Mouse (Mus musculus) forebrain, embryonic 14.5 days (tissue): ENCODE data around the gene Tmem219. TPM values are rescaled to one million over a fixed set of nuclear protein-coding genes. Genes with fewer than 3 reads are reported as not detected.

Experiments
- ATAC-seq: fragments of 200-750 bp; cut with Nextera tagmentation; 2 replicates; pipeline ENCODE4 v1.8.0; 2017; ENCODE audit warnings: mild to moderate bottlenecking, moderate library complexity
- DNase-seq: peaks from one replicate; pipeline ENCODE4 v3.0.0-alpha.2; 2015; ENCODE audit warnings: low spot score
- H3K27ac ChIP-seq: fragments of 300-500 bp; sonication (generic); 2 replicates; pipeline ENCODE4 v1.5.1; 2014; ENCODE audit warnings: low read depth, mild to moderate bottlenecking, control low read depth, low read length, moderate library complexity
- H3K27me3 ChIP-seq: fragments of 300-500 bp; sonication (generic); replicated peaks from 2 replicates; pipeline ENCODE4 v1.6.1; 2014; ENCODE audit warnings: low read length, control low read depth, mixed read lengths; ENCODE audit not compliant: control insufficient read depth, insufficient read depth
- H3K36me3 ChIP-seq: fragments of 300-500 bp; sonication (generic); 2 replicates; pipeline ENCODE4 v1.6.1; 2014; ENCODE audit warnings: low read length, control low read depth; ENCODE audit not compliant: control insufficient read depth, insufficient read depth
- H3K4me1 ChIP-seq: fragments of 300-500 bp; sonication (generic); 2 replicates; pipeline ENCODE4 v1.6.1; 2014; ENCODE audit warnings: antibody characterized with exemption, low read length, control low read depth; ENCODE audit not compliant: control insufficient read depth, insufficient read depth
- H3K4me2 ChIP-seq: fragments of 300-500 bp; sonication (generic); 2 replicates; pipeline ENCODE4 v1.6.1; 2014; ENCODE audit warnings: mild to moderate bottlenecking, control low read depth, low read length
- H3K4me3 ChIP-seq: fragments of 300-500 bp; sonication (generic); 2 replicates; pipeline ENCODE4 v1.5.1; 2014; ENCODE audit warnings: low read depth, low read length, control low read depth
- H3K9ac ChIP-seq: fragments of 300-500 bp; sonication (generic); 2 replicates; pipeline ENCODE4 v1.6.1; 2014; ENCODE audit warnings: mild to moderate bottlenecking, low read length, control low read depth, moderate library complexity
- H3K9me3 ChIP-seq: fragments of 300-500 bp; sonication (generic); replicated peaks from 2 replicates; pipeline ENCODE4 v1.6.1; 2016; ENCODE audit warnings: low read length, control low read depth, mixed read lengths; ENCODE audit not compliant: control insufficient read depth
- WGBS: fragments of 180-500 bp; shearing (Covaris S2); extraction: QIAGEN DNeasy Blood & Tissue Kit; methylation state at CpG from one replicate; pipeline ENCODE4 v1.1.7; 2014; 5-methylcytosine and 5-hydroxymethylcytosine counted together
- polyA plus RNA-seq: library from polyadenylated mRNA; unstranded; fragments of >200 nt; fragmentation: Nextera tagmentation; extraction: Ambion mirVana; gene quantifications from 2 replicates; pipeline ENCODE4 v1.2.1, GENCODE M21; 2014

The Tmem219 gene
- polyA plus RNA-seq, 1 experiment from 2014 or later = 44.9 TPM

- no peak overlapping the region for H3K27ac ChIP-seq
- peaks cover 12% of the 10 kb centered on the region for H3K36me3 ChIP-seq
- H3K9me3 ChIP-seq = no peaks in the 10 kb centered on the region
- peak overlapping the region; percentile 55 for H3K4me3 ChIP-seq
- 0 out of 2 replicates have a peak, but pooled peaks cover 8% of the 10 kb centered on the region for H3K27me3 ChIP-seq
- peaks cover 12% of the 10 kb centered on the region for H3K4me1 ChIP-seq
- WGBS = under 1% methylated on average over 73 of the region's 74 CpGs
- ATAC-seq = peak; percentile 62
- peak; percentile 68 for DNase-seq
- peak overlapping the region; percentile 74 for H3K9ac ChIP-seq
- H3K4me2 ChIP-seq = peak overlapping the region; percentile 99
Observed at GRCm38 (mm10) chr7:126847421-126848398, 75.0 kb downstream of the Tmem219 start.

GRCm38 (mm10) chr7:126847116-126847420 lies 75.6 kb downstream of the Tmem219 start, which contains the start of gene Doc2a:
TSS of gene Doc2a (plus strand) at chr7:126847416.
- Histone ChIP-seq H3K9ac (peak within 1 kb of the TSS; percentile 74), H3K4me2 (peak within 1 kb of the TSS; percentile 99), H3K4me1 (peaks cover 12% of the 10 kb centered on the region), H3K27me3 (0 out of 2 replicates have a peak, but pooled peaks cover 8% of the 10 kb centered on the region), H3K9me3 (no peaks in the 10 kb centered on the region), H3K4me3 (peak within 1 kb of the TSS; percentile 55), H3K36me3 (peaks cover 6% of the 10 kb centered on the region), H3K27ac (no peak within 1 kb of the TSS)
- DNase-seq (no peak), ATAC-seq (no peak)
- 25% methylated on average over 4 of the region's 4 CpGs for WGBS

- H3K9ac ChIP-seq = no peak overlapping the region
- H3K4me3 ChIP-seq = no peak overlapping the region
- 15% methylated on average over 2 of the region's 2 CpGs for WGBS
- H3K4me1 ChIP-seq = peaks cover 12% of the 10 kb centered on the region
- no peaks in the 10 kb centered on the region for H3K36me3 ChIP-seq
- H3K27me3 ChIP-seq = 0 out of 2 replicates have a peak, but pooled peaks cover 8% of the 10 kb centered on the region
- no peak overlapping the region for H3K27ac ChIP-seq
- H3K9me3 ChIP-seq = no peaks in the 10 kb centered on the region
- no peak for ATAC-seq
- no peak overlapping the region for H3K4me2 ChIP-seq
- DNase-seq = peak; percentile 52
Observed at GRCm38 (mm10) chr7:126845516-126845915, 77.2 kb downstream of the Tmem219 start.

GRCm38 (mm10) chr7:126843276-126843675 lies 79.4 kb downstream of the Tmem219 start:
- H3K4me3 ChIP-seq = no peak overlapping the region
- H3K27ac ChIP-seq = no peak overlapping the region
- no peak overlapping the region for H3K4me2 ChIP-seq
- ATAC-seq (no peak), DNase-seq (no peak)
- 76% methylated on average over 9 of the region's 9 CpGs for WGBS
- no peaks in the 10 kb centered on the region for H3K27me3 ChIP-seq
- no peaks in the 10 kb centered on the region for H3K36me3 ChIP-seq
- no peak overlapping the region for H3K9ac ChIP-seq
- H3K9me3 ChIP-seq = no peaks in the 10 kb centered on the region
- peaks cover 5% of the 10 kb centered on the region for H3K4me1 ChIP-seq

Other genes starting within 250 kb of the Tmem219 start
- gene Sult1a1, start 246.5 kb downstream of the Tmem219 start, polyA plus RNA-seq = 3.3 and 5.7 TPM in 2 replicates
- 147 and 164 TPM in 2 replicates for gene Bola2, start 227.5 kb downstream of the Tmem219 start, polyA plus RNA-seq
- 8.8 and 10.1 TPM in 2 replicates for gene Slx1b, start 227.1 kb downstream of the Tmem219 start, polyA plus RNA-seq
- gene Coro1a, start 215.1 kb downstream of the Tmem219 start, polyA plus RNA-seq = 97.2 and 111 TPM in 2 replicates
- gene Mapk3, start 163.3 kb downstream of the Tmem219 start, polyA plus RNA-seq = 90.8 and 99.7 TPM in 2 replicates
- 1.2 and 1.3 TPM in 2 replicates for gene Gdpd3, start 156.6 kb downstream of the Tmem219 start, polyA plus RNA-seq
- 206 and 230 TPM in 2 replicates for gene Ypel3, start 146.0 kb downstream of the Tmem219 start, polyA plus RNA-seq
- 0.42 and 0.47 TPM in 2 replicates for gene Tbx6, start 141.4 kb downstream of the Tmem219 start, polyA plus RNA-seq
- 231 and 256 TPM in 2 replicates for gene Ppp4c, start 130.4 kb downstream of the Tmem219 start, polyA plus RNA-seq
- 31.3 and 37.4 TPM in 2 replicates for gene Fam57b, start 125.2 kb downstream of the Tmem219 start, polyA plus RNA-seq
- not detected in 2 replicates for gene 4930451I11Rik, start 91.3 kb downstream of the Tmem219 start, polyA plus RNA-seq
- gene Doc2a, start 75.5 kb downstream of the Tmem219 start, polyA plus RNA-seq = 4.9 and 6.7 TPM in 2 replicates
- gene Hirip3, start 60.9 kb downstream of the Tmem219 start, polyA plus RNA-seq = 12.0 and 13.7 TPM in 2 replicates
- 91.3 and 104 TPM in 2 replicates for gene Ino80e, start 60.5 kb downstream of the Tmem219 start, polyA plus RNA-seq
- gene Taok2, start 38.2 kb downstream of the Tmem219 start, polyA plus RNA-seq = 25.9 and 31.0 TPM in 2 replicates
- 69.3 and 89.2 TPM in 2 replicates for gene Kctd13, start 6.0 kb upstream of the Tmem219 start, polyA plus RNA-seq
- gene Asphd1, start 26.7 kb upstream of the Tmem219 start, polyA plus RNA-seq = 4.4 and 6.0 TPM in 2 replicates
- gene Sez6l2, start 27.6 kb upstream of the Tmem219 start, polyA plus RNA-seq = 33.8 and 34.6 TPM in 2 replicates
- gene Cdipt, start 53.0 kb upstream of the Tmem219 start, polyA plus RNA-seq = 92.4 and 96.0 TPM in 2 replicates
- 0.51 and 1.0 TPM in 2 replicates for gene Cdiptos, start 53.2 kb upstream of the Tmem219 start, polyA plus RNA-seq
- gene Mvp, start 91.7 kb upstream of the Tmem219 start, polyA plus RNA-seq = 1.8 and 2.7 TPM in 2 replicates
- gene Pagr1b, start 93.6 kb upstream of the Tmem219 start, polyA plus RNA-seq = 0.34 and 0.74 TPM in 2 replicates
- gene Pagr1a, start 94.4 kb upstream of the Tmem219 start, polyA plus RNA-seq = 22.3 and 25.1 TPM in 2 replicates
- gene Gm42742, start 98.2 kb upstream of the Tmem219 start, polyA plus RNA-seq = 65.0 and 68.5 TPM in 2 replicates
- 13.7 and 20.1 TPM in 2 replicates for gene Prrt2, start 98.3 kb upstream of the Tmem219 start, polyA plus RNA-seq
- gene Maz, start 104.1 kb upstream of the Tmem219 start, polyA plus RNA-seq = 53.1 and 54.1 TPM in 2 replicates
- gene Kif22, start 119.6 kb upstream of the Tmem219 start, polyA plus RNA-seq = 75.9 and 91.8 TPM in 2 replicates
- not detected in 2 replicates for gene Zg16, start 164.4 kb upstream of the Tmem219 start, polyA plus RNA-seq
- gene AI467606, start 168.4 kb upstream of the Tmem219 start, polyA plus RNA-seq = 1.5 and 2.2 TPM in 2 replicates
- gene Qprt, start 199.3 kb upstream of the Tmem219 start, polyA plus RNA-seq = 0.66 and 0.91 TPM in 2 replicates
- gene Spn, start 214.9 kb upstream of the Tmem219 start, polyA plus RNA-seq = not detected in 2 replicates